Mouse (Mus musculus): ENCODE measurements at regions not wholly inside any gene's neighbourhood (a gene's known extent, or its start where the extent isn't known, plus 50 kb on each side); places are given as distances from the start of the nearest gene placed in this dataset.
"Not testable (repeated sequence)": the region's sequence is repeated elsewhere in the genome, so short reads cannot be mapped to it uniquely, and the experiment has no call there.

DNA sequence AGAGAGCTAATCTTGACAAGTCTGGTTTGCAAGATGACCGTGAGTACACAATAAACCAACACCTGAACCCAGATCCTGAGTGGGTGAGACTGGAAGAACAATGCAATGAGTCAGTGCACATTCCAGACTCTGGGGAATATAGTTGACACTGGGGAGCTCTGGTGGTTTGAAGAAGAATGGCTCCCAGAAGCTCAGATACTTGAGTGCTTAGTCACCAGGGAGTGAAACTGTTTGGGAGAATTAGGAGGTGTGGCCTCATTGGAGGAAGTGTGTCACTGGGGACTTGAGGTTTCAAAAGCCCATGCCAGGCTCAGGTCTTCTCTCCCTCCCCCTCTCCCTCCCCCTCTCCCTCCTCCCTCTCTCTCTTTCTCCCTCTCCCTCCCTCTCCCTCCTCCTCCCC, 436.6 kb upstream of the Cdh5 start:
- Histone ChIP-seq H3K4me1 (ENCODE audit: control insufficient read depth, insufficient read depth, low read length) (no peaks in the 10 kb centered on the region), H3K27ac (ENCODE audit: control insufficient read depth, insufficient read depth, low read depth, low read length, poor library complexity) (no peak overlapping the region), H3K4me3 (replicated peaks; ENCODE audit: control insufficient read depth, low read depth, low read length) (no peak overlapping the region)
- WGBS = 48% methylated on average over 1 of the region's 1 CpGs
- TF ChIP-seq POLR2A (IDR thresholded peaks at IDR 0.05; ENCODE audit: borderline replicate concordance, control insufficient read depth, low read depth, low read length) (no peak), CTCF (IDR thresholded peaks at IDR 0.05; ENCODE audit: control insufficient read depth, insufficient read depth, low read length) (no peak)

DNA sequence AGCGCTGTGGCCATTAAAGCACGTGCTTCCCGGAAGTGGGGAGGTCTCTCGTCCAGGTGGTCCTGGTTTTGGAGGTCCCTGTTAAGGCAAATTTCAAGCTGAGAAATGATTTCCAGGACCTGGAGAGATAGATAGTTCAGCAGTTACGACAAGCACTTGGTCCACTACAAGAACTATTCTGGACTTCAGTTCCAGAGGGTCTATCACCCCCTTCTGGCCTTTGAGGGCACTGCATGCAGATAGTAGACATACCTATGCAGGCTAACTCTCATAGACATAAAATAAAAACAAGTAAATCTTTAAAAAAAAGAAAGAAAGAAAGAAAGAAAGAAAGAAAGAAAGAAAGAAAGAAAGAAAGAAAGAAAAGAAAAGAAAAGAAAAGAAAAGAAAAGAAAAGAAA, 415.2 kb upstream of the Cdh5 start:
- not testable (repeated sequence) for H3K27ac ChIP-seq (ENCODE audit: control insufficient read depth, insufficient read depth, low read depth, low read length, poor library complexity); H3K4me1 ChIP-seq (ENCODE audit: control insufficient read depth, insufficient read depth, low read length); H3K4me3 ChIP-seq (replicated peaks; ENCODE audit: control insufficient read depth, low read depth, low read length)
- 83% methylated on average over 5 of the region's 5 CpGs for WGBS

DNA sequence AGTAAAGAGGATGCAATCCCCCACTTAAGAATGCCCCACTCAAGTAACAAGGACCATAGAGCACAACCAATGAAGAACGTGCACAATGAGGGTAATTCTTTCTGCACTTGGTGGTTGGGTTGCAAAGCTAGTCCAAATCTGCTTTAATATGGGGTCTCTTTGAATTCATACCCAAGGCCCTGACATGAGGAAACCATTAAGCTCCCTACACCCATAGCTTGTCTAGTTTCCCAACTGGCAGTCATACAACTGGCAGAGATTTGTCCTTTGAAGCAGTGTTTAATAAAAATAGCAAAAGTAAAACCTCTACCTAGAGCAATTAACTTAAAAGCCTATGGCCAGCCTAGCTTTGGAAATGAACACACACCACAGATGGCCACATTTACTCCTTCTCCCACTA, 411.0 kb upstream of the Cdh5 start:
- TF ChIP-seq CTCF (IDR thresholded peaks at IDR 0.05; ENCODE audit: control insufficient read depth, insufficient read depth, low read length) = no peak
- TF ChIP-seq POLR2A (IDR thresholded peaks at IDR 0.05; ENCODE audit: borderline replicate concordance, control insufficient read depth, low read depth, low read length) = no peak
- Histone ChIP-seq H3K4me1 (ENCODE audit: control insufficient read depth, insufficient read depth, low read length) (no peaks in the 10 kb centered on the region; the same call in 1 of the 2 replicates), H3K4me3 (replicated peaks; ENCODE audit: control insufficient read depth, low read depth, low read length) (no peak overlapping the region), H3K27ac (ENCODE audit: control insufficient read depth, insufficient read depth, low read depth, low read length, poor library complexity) (no peak overlapping the region)
- 82% methylated on average over 1 of the region's 1 CpGs for WGBS

DNA sequence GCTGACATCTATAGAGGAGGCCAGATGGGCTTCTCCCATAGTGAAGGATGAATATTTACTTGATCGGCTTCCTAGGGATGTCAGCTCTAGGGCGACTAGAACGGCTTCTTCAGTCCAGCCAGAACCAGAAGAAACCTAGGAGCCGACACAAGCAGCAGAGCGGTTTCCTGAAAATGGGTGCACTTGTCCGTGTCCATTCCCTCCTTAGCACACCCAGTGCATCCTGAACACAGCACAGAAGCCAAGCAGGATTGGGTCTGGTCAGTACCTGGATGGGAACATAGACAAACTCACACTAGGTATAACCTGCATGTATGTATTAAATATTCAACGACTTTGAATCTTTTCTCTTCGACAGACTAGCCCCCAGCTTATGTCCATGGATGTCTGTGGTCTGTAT, 407.9 kb upstream of the Cdh5 start:
- Histone ChIP-seq H3K27ac (ENCODE audit: control insufficient read depth, insufficient read depth, low read depth, low read length, poor library complexity) (no peak overlapping the region), H3K4me1 (ENCODE audit: control insufficient read depth, insufficient read depth, low read length) (no peaks in the 10 kb centered on the region; the same call in 1 of the 2 replicates), H3K4me3 (replicated peaks; ENCODE audit: control insufficient read depth, low read depth, low read length) (no peak overlapping the region)
- no peak for TF ChIP-seq CTCF (IDR thresholded peaks at IDR 0.05; ENCODE audit: control insufficient read depth, insufficient read depth, low read length)
- no peak for TF ChIP-seq POLR2A (IDR thresholded peaks at IDR 0.05; ENCODE audit: borderline replicate concordance, control insufficient read depth, low read depth, low read length)
- WGBS = 87% methylated on average over 8 of the region's 8 CpGs

DNA sequence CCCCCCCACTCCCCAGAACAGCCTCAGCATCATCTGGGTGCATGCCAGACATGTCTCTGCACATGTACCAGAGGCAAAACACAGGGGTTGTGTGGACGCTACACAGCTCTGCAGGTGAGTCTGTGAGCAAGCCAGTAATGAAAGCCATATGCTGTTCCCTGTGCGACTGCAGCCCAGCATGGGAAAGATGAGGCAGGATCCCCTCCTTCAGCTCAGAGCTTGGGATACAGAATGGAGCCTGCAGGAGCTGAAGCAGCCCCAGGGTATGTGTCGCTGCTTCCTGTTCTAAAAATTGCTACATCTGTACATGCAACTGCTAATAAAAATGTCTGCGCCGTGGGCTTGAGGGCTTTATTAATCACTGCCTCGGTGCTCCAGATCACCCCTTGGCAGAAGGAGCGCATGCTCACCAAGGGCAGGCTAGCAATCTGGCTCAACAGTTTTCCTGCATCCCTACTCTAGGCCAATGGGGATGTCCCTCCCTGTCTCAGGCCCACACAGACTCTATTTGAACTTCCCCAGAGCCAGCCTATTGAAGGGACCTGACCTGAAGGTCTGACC, 407.0 kb upstream of the Cdh5 start:
- H3K4me3 ChIP-seq (replicated peaks; ENCODE audit: control insufficient read depth, low read depth, low read length) = no peak overlapping the region
- 78% methylated on average over 7 of the region's 7 CpGs for WGBS
- TF ChIP-seq CTCF (IDR thresholded peaks at IDR 0.05; ENCODE audit: control insufficient read depth, insufficient read depth, low read length) (no peak), POLR2A (IDR thresholded peaks at IDR 0.05; ENCODE audit: borderline replicate concordance, control insufficient read depth, low read depth, low read length) (no peak)

DNA sequence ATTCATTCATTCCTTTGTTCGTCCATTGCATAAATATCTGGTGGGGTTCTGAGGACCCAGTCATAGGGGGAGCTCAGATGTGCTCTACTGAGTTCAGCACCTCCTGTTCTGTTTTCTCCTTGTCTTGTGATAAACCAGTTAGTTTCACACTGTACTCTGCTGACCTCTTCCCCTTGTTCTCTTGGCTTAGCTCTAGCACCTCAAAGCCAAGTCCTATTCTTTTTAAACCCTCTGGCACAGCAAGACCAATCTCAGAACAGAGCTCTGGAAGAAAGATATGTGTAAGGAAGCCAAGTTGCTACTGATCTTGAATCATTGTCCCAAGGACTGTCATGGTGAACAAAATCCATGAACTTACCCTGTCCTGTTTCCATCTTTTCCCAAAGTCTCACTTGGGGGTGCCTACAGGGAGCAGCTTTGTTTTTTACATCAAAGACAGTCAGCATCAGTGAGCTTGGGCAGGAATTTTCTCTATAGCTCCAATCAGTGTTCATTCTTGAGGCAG, 402.4 kb upstream of the Cdh5 start:
- no peak overlapping the region for H3K4me3 ChIP-seq (replicated peaks; ENCODE audit: control insufficient read depth, low read depth, low read length)
- TF ChIP-seq POLR2A (IDR thresholded peaks at IDR 0.05; ENCODE audit: borderline replicate concordance, control insufficient read depth, low read depth, low read length) (no peak), CTCF (IDR thresholded peaks at IDR 0.05; ENCODE audit: control insufficient read depth, insufficient read depth, low read length) (no peak)
- no peaks in the 10 kb centered on the region for H3K4me1 ChIP-seq (ENCODE audit: control insufficient read depth, insufficient read depth, low read length)
- no peak overlapping the region for H3K27ac ChIP-seq (ENCODE audit: control insufficient read depth, insufficient read depth, low read depth, low read length, poor library complexity)
- WGBS = 70% methylated on average over 1 of the region's 1 CpGs

More for the DNA sequence above, 407.0 kb upstream of the Cdh5 start:
- Histone ChIP-seq H3K4me1 (ENCODE audit: control insufficient read depth, insufficient read depth, low read length) (no peaks in the 10 kb centered on the region; the same call in 1 of the 2 replicates), H3K27ac (ENCODE audit: control insufficient read depth, insufficient read depth, low read depth, low read length, poor library complexity) (no peak overlapping the region)

DNA sequence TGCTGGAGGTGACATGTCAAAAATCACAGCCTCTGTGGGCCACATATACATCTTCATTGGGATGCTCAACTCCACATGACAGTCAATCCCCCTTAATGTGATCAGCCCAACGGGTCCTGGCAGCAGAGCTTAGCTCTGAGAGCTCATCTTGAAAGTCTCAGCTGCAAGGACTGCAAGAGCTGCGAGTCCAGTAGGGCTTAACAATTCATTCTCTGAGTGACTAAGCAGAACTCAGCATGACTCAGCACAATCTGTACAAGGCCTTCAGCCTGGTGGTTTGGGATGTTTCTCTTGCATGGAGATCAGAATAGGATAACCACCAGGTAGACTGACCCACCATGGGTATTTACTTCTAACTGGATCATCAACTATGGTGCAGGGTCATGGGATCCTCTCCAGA, 399.2 kb upstream of the Cdh5 start:
- TF ChIP-seq POLR2A (IDR thresholded peaks at IDR 0.05; ENCODE audit: borderline replicate concordance, control insufficient read depth, low read depth, low read length) = no peak
- TF ChIP-seq CTCF (IDR thresholded peaks at IDR 0.05; ENCODE audit: control insufficient read depth, insufficient read depth, low read length) = no peak
- H3K4me1 ChIP-seq (ENCODE audit: control insufficient read depth, insufficient read depth, low read length) = no peaks in the 10 kb centered on the region
- 47% methylated on average over 2 of the region's 2 CpGs for WGBS
- no peak overlapping the region for H3K4me3 ChIP-seq (replicated peaks; ENCODE audit: control insufficient read depth, low read depth, low read length)
- H3K27ac ChIP-seq (ENCODE audit: control insufficient read depth, insufficient read depth, low read depth, low read length, poor library complexity) = no peak overlapping the region

DNA sequence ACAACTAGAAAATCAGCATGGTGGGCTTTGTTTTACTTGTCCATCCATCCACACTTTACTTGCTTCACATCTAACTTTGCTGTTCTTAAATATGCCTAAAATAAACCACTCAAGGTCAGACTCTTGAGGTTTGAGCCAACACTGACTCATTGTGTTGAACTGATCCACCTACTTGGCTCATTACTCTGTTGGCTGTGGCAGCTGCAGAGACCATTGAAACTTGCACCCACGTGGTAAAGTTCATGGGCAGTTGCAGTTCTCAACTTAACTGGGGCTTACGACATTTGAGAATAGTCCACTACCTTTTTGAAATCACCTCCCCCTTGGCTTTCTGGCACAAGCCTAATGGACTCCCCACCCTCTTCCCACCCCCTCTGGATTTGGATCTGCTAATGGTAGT, 395.3 kb upstream of the Cdh5 start:
- 64% methylated on average over 2 of the region's 2 CpGs for WGBS

DNA sequence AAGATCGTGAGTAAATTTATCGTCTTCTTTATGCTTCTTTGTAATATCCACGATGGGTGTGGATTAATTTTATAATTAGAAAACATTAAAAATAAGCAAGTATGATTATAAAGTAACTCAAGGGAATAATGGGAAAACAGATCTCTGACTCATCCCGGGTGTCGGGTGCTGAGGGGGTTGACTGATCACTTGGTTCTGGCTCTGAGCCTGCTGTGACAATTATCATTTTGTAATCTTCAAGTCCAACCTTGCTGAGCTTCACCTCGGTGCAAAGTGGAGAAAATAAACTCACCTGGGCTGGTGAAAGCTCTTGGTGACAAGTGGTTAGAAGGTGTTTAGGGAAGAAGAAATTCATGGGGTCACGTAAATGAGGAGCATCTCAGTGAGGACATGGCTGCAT, 390.6 kb upstream of the Cdh5 start:
- H3K4me3 ChIP-seq (replicated peaks; ENCODE audit: control insufficient read depth, low read depth, low read length); H3K27ac ChIP-seq (ENCODE audit: control insufficient read depth, insufficient read depth, low read depth, low read length, poor library complexity); H3K4me1 ChIP-seq (ENCODE audit: control insufficient read depth, insufficient read depth, low read length): not testable (repeated sequence)
- WGBS = 78% methylated on average over 7 of the region's 7 CpGs

More for the DNA sequence above, 395.3 kb upstream of the Cdh5 start:
- no peak for TF ChIP-seq CTCF (IDR thresholded peaks at IDR 0.05; ENCODE audit: control insufficient read depth, insufficient read depth, low read length)
- no peak for TF ChIP-seq POLR2A (IDR thresholded peaks at IDR 0.05; ENCODE audit: borderline replicate concordance, control insufficient read depth, low read depth, low read length)
- no peaks in the 10 kb centered on the region for H3K4me1 ChIP-seq (ENCODE audit: control insufficient read depth, insufficient read depth, low read length)
- no peak overlapping the region for H3K27ac ChIP-seq (ENCODE audit: control insufficient read depth, insufficient read depth, low read depth, low read length, poor library complexity)
- H3K4me3 ChIP-seq (replicated peaks; ENCODE audit: control insufficient read depth, low read depth, low read length) = no peak overlapping the region

Measured in bone marrow, adult 2 months (tissue).